9 mouse cellular contexts compared by ENCODE assay signal in genomic region chr4:155580420-155580819, GRCm38 (mm10). TPM values are rescaled to one million over a fixed set of nuclear protein-coding genes. Genes with fewer than 3 reads are reported as not detected.
A peak's percentile ranks its signal among the peaks of the same experiment; 100 is the strongest.
DNase-seq lines count a peak whose midpoint lies in the region; TF ChIP-seq lines count a peak whose summit lies in the region.
"Had no signal": no experiment of that assay in that cellular context is flagged by ENCODE, and none has a peak within 500 bp of the region (broad histone marks: within the 10 kb centered on the region; RNA-seq: fewer than 3 reads in every experiment).

No protein-coding gene starts in this region.

- H3K4me1 ChIP-seq in lung, adult 2 months (ENCODE audit: control insufficient read depth, insufficient read depth, low read length): no peaks in the 10 kb centered on the region; the same call in 1 of the 2 replicates
- H3K4me1 ChIP-seq: stomach, embryonic 15.5 days had no signal

- no peak overlapping the region for H3K4me3 ChIP-seq in lung, adult 2 months (replicated peaks; ENCODE audit: extremely low read depth, low read depth, low read length)
- H3K4me3 ChIP-seq: stomach, embryonic 15.5 days had no signal

- peak; percentile 70 for TF ChIP-seq CTCF in lung, adult 2 months (IDR thresholded peaks at IDR 0.05; ENCODE audit: insufficient read depth, low read length)

- 28% methylated on average over 1 of the region's 1 CpGs for WGBS in lung, adult 2 months

- no peak for TF ChIP-seq POLR2A in lung, adult 2 months (IDR thresholded peaks at IDR 0.05; ENCODE audit: borderline replicate concordance, extremely low read depth, low read depth, low read length)

- intact Hi-C loops in gastrocnemius, postnatal 14 days (cut with DNase I; ENCODE audit: low total_unique reads): loop anchor here (5.0 kb wide), 1 partner anchor 98 kb away; no protein-coding TSS in a partner anchor

- peak; percentile 79 for DNase-seq in adrenal gland, postnatal 10 days
- no peak for DNase-seq in adrenal gland, adult 18-20 months (ENCODE audit: low spot score in 2 of 2)
- peak; percentile 58 for DNase-seq in layer of hippocampus, adult 11-12 months (ENCODE audit: low spot score)
- DNase-seq in layer of hippocampus, adult 9-10 months (ENCODE audit: low spot score): no peak
- peak; percentile 57 for DNase-seq in adipocyte (ENCODE audit: low spot score)
- DNase-seq in gastrocnemius, postnatal 14 days: peak; percentile 50
- DNase-seq in lung, adult 2 months: peak; percentile 55
- DNase-seq in thymus, postnatal 0 days (ENCODE audit: low spot score): peak; percentile 31

RNA-seq across cellular contexts. Expression of gene Nadk, which starts 18.2 kb away (rescaled TPM):
- total RNA-seq in adrenal gland, postnatal 10 days (2021): 100 to 1,000 TPM; 181 to 185 TPM
- total RNA-seq in adrenal gland, adult 18-20 months (2021): 100 to 1,000 TPM; 160 to 313 TPM
- total RNA-seq in gastrocnemius, postnatal 14 days (2021): 10 to 100 TPM; 14.5 to 19.6 TPM
- 110 and 119 TPM in 2 replicates for polyA plus RNA-seq in lung, adult 2 months (2012; rRNA removed)
- polyA plus RNA-seq in thymus, postnatal 0 days (2015; fragmentation: Nextera tagmentation; extraction: Ambion mirVana): 85.1 and 92.5 TPM in 2 replicates

RNA-seq across cellular contexts. Expression of gene Slc35e2, which starts 20.8 kb away (rescaled TPM):
- total RNA-seq in adrenal gland, postnatal 10 days (2021): 10 to 100 TPM; 25.2 to 26.7 TPM
- total RNA-seq in adrenal gland, adult 18-20 months (2021): 10 to 100 TPM; 28.6 to 35.7 TPM
- 1 to 10 TPM; 4.6 to 4.7 TPM for total RNA-seq in gastrocnemius, postnatal 14 days (2021)
- 5.2 and 6.6 TPM in 2 replicates for polyA plus RNA-seq in lung, adult 2 months (2012; rRNA removed)
- polyA plus RNA-seq in thymus, postnatal 0 days (2015; fragmentation: Nextera tagmentation; extraction: Ambion mirVana): 6.3 and 7.5 TPM in 2 replicates

RNA-seq across cellular contexts. Expression of gene Cdk11b, which starts 44.2 kb away (rescaled TPM):
- total RNA-seq in adrenal gland, postnatal 10 days (2021): 10 to 100 TPM; 34.6 to 38.3 TPM
- 10 to 100 TPM; 56.8 to 62.0 TPM for total RNA-seq in adrenal gland, adult 18-20 months (2021)
- total RNA-seq in gastrocnemius, postnatal 14 days (2021): 10 to 100 TPM; 25.9 TPM
- polyA plus RNA-seq in lung, adult 2 months (2012; rRNA removed): 21.3 and 29.1 TPM in 2 replicates
- 65.7 and 76.3 TPM in 2 replicates for polyA plus RNA-seq in thymus, postnatal 0 days (2015; fragmentation: Nextera tagmentation; extraction: Ambion mirVana)

Comparison
In these comparisons a context has a peak if more than half of its experiments do, and no peak if none do; other contexts are left out.
1. DNase-seq: peak in adrenal gland, postnatal 10 days (single experiment), layer of hippocampus, adult 11-12 months (single experiment), adipocyte (single experiment), gastrocnemius, postnatal 14 days (single experiment), lung, adult 2 months (single experiment) and thymus, postnatal 0 days (single experiment); none in adrenal gland, adult 18-20 months (0 of 2) and layer of hippocampus, adult 9-10 months (single experiment).
2. RNA of gene Nadk, which starts 18.2 kb away (total RNA-seq): 160 to 313 TPM in adrenal gland, adult 18-20 months and 181 to 185 TPM in adrenal gland, postnatal 10 days; 14.5 to 19.6 TPM in gastrocnemius, postnatal 14 days; every median in the first group is over 4 times any median in the second.
3. RNA of gene Slc35e2, which starts 20.8 kb away (total RNA-seq): 28.6 to 35.7 TPM in adrenal gland, adult 18-20 months and 25.2 to 26.7 TPM in adrenal gland, postnatal 10 days; 4.6 to 4.7 TPM in gastrocnemius, postnatal 14 days; every median in the first group is over 4 times any median in the second.